In genomic region chr16:49529060-49529459, GRCm38 (mm10) we compare ENCODE assay signal across 10 mouse cellular contexts.
DNase-seq lines count a peak whose midpoint lies in the region; ATAC-seq and TF ChIP-seq lines count a peak whose summit lies in the region.
"Had no signal": no experiment of that assay in that cellular context is flagged by ENCODE, and none has a peak within 500 bp of the region (broad histone marks: within the 10 kb centered on the region; RNA-seq: fewer than 3 reads in every experiment).

No protein-coding gene starts in this region.

- no peak overlapping the region for H3K9ac ChIP-seq in hindbrain, postnatal 0 days (replicated peaks; ENCODE audit: low read length)
- no peak overlapping the region for H3K9ac ChIP-seq in hindbrain, embryonic 16.5 days (ENCODE audit: low read depth, low read length)
- H3K9ac ChIP-seq in ES-E14 (ENCODE audit: insufficient read depth, low read depth, low read length, poor library complexity, severe bottlenecking): no peak overlapping the region

- no peak overlapping the region for H3K27ac ChIP-seq in hindbrain, postnatal 0 days
- no peak overlapping the region for H3K27ac ChIP-seq in hindbrain, embryonic 16.5 days (ENCODE audit: low read depth, low read length)
- no peak overlapping the region for H3K27ac ChIP-seq in ES-E14 (ENCODE audit: insufficient read depth, low read depth, low read length, poor library complexity, severe bottlenecking)

- no peaks in the 10 kb centered on the region for H3K36me3 ChIP-seq in hindbrain, postnatal 0 days (ENCODE audit: insufficient read depth, low read length)
- no peaks in the 10 kb centered on the region for H3K36me3 ChIP-seq in hindbrain, embryonic 16.5 days (ENCODE audit: control insufficient read depth, insufficient read depth, low read length)
- H3K36me3 ChIP-seq in ES-E14 (ENCODE audit: control insufficient read depth, insufficient read depth, low read length, poor library complexity, severe bottlenecking): no peaks in the 10 kb centered on the region

- no peaks in the 10 kb centered on the region for H3K4me1 ChIP-seq in hindbrain, postnatal 0 days (ENCODE audit: insufficient read depth, low read length)
- 0 out of 2 replicates have a peak, but pooled peaks cover 3% of the 10 kb centered on the region for H3K4me1 ChIP-seq in hindbrain, embryonic 16.5 days (ENCODE audit: control insufficient read depth, insufficient read depth, low read depth, low read length)
- H3K4me1 ChIP-seq in ES-E14 (ENCODE audit: control insufficient read depth in 2 of 2, insufficient read depth in 2 of 2, low read length in 2 of 2, poor library complexity in 1 of 2): no peaks in the 10 kb centered on the region
- H3K4me1 ChIP-seq: megakaryocyte, embryonic 14.5 days had no signal

- 82% methylated on average over 2 of the region's 2 CpGs for WGBS in hindbrain, postnatal 0 days
- 70% methylated on average over 2 of the region's 2 CpGs for WGBS in hindbrain, embryonic 16.5 days

- H3K27me3 ChIP-seq in hindbrain, postnatal 0 days (ENCODE audit: insufficient read depth, low read length): no peaks in the 10 kb centered on the region
- H3K27me3 ChIP-seq in hindbrain, embryonic 16.5 days (replicated peaks; ENCODE audit: control insufficient read depth, insufficient read depth, low read length): no peaks in the 10 kb centered on the region
- H3K27me3 ChIP-seq: megakaryocyte, embryonic 14.5 days had no signal

- TF ChIP-seq CTCF in hindbrain, postnatal 0 days (IDR thresholded peaks at IDR 0.05; ENCODE audit: low read depth): peak; percentile 69

- peak; percentile 65 for DNase-seq in hindbrain, postnatal 0 days (ENCODE audit: low spot score)
- DNase-seq in 3T3-L1 (ENCODE audit: low read depth, low spot score) (peak; percentile 70), ES-E14 (ENCODE audit: low read depth, low spot score) (peak; percentile 13)
- no peak for DNase-seq in spleen, postnatal 14 days (ENCODE audit: low spot score in 2 of 2)
- DNase-seq in urinary bladder, postnatal 10 days (ENCODE audit: low spot score): no peak
- no peak for DNase-seq in layer of hippocampus, postnatal 36 days
- DNase-seq: spleen, adult 18-20 months had no signal

- H3K4me2 ChIP-seq in hindbrain, postnatal 0 days (ENCODE audit: low read depth, low read length): no peak overlapping the region
- H3K4me2 ChIP-seq in hindbrain, embryonic 16.5 days (ENCODE audit: low read length): no peak overlapping the region

- no peaks in the 10 kb centered on the region for H3K9me3 ChIP-seq in hindbrain, postnatal 0 days (ENCODE audit: low read length)
- no peaks in the 10 kb centered on the region for H3K9me3 ChIP-seq in hindbrain, embryonic 16.5 days (ENCODE audit: control insufficient read depth, low read length)
- H3K9me3 ChIP-seq in ES-E14 (ENCODE audit: control insufficient read depth, insufficient read depth, low read depth, low read length): no peaks in the 10 kb centered on the region
- H3K9me3 ChIP-seq: megakaryocyte, embryonic 14.5 days had no signal

- H3K4me3 ChIP-seq in hindbrain, postnatal 0 days (ENCODE audit: low read length): no peak overlapping the region
- no peak overlapping the region for H3K4me3 ChIP-seq in hindbrain, embryonic 16.5 days (ENCODE audit: low read length)
- no peak overlapping the region for H3K4me3 ChIP-seq in ES-E14 (ENCODE audit: insufficient read depth in 1 of 2, low read depth in 1 of 2, low read length in 2 of 2, poor library complexity in 1 of 2, severe bottlenecking in 1 of 2)
- H3K4me3 ChIP-seq: megakaryocyte, embryonic 14.5 days had no signal

- in situ Hi-C loops in ES-E14 (cut with MboI; ENCODE audit: low sequenced_read_pairs in 2 of 2, unreplicated experiment in 2 of 2): no loop called here

- ATAC-seq in hindbrain, postnatal 0 days: no peak
- ATAC-seq in hindbrain, embryonic 16.5 days: no peak
- ATAC-seq in erythroblast, adult 5-6 weeks (replicated peaks; ENCODE audit: low FRiP score, poor library complexity, severe bottlenecking): 0 out of 2 replicates have a peak, but pooled peaks have one; percentile 43

TF ChIP-seq in ES-E14, 5 proteins besides CTCF, POLR2A, EP300 and RAD21:
- TF ChIP-seq CHD2 (IDR thresholded peaks at IDR 0.05; ENCODE audit: low read depth, low read length): no peak
- TF ChIP-seq HCFC1 (IDR thresholded peaks at IDR 0.05; ENCODE audit: borderline replicate concordance, insufficient read depth, low read length): no peak
- TF ChIP-seq MAFK (IDR thresholded peaks at IDR 0.05; ENCODE audit: insufficient read depth, low read depth, low read length): no peak
- TF ChIP-seq ZNF384 (IDR thresholded peaks at IDR 0.05; ENCODE audit: low read depth, low read length): no peak
- TF ChIP-seq ZC3H11A (IDR thresholded peaks at IDR 0.05; ENCODE audit: borderline replicate concordance, low read depth, low read length): no peak
TF ChIP-seq in ES-E14: peak in this region for 0.

Comparison
In these comparisons a context has a peak if more than half of its experiments do, and no peak if none do; other contexts are left out.
1. DNase-seq: peak in hindbrain, postnatal 0 days (single experiment), 3T3-L1 (single experiment) and ES-E14 (single experiment); none in spleen, postnatal 14 days (0 of 2), urinary bladder, postnatal 10 days (single experiment) and layer of hippocampus, postnatal 36 days (0 of 2).